Mouse (Mus musculus): ENCODE data around the gene Ripor1. TPM values are rescaled to one million over a fixed set of nuclear protein-coding genes. Genes with fewer than 3 reads are reported as not detected.

The Ripor1 gene
- polyA plus RNA-seq, 1 experiment from 2014 or later, result 23.6 TPM

DNA sequence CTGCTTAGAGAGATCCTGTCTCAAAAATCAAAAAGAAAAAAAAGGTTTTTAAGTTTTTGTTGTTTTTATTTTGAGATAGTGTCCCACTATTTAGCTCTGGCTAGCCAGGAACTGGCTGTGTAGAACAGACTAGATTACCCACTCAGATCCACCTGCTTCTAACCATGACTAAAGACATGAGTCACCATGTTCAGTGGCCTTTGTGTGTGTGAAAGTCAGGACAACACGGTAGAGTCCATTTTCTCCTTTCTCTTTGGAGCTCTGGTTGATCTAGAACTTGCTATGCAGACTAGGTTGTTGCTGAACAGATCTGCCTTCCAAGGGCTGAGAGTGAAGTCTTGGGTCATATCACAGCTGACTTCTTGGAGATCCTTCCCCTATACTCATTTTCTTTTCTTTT is 34.8 kb downstream of the Ripor1 start:
- Histone ChIP-seq H3K36me3 (ENCODE audit: control insufficient read depth, insufficient read depth, low read length) (0 out of 2 replicates have a peak, but pooled peaks cover 5% of the 10 kb centered on the region), H3K27ac (ENCODE audit: low read depth, low read length) (no peak overlapping the region), H3K27me3 (ENCODE audit: control insufficient read depth, insufficient read depth, low read length) (no peaks in the 10 kb centered on the region), H3K4me2 (no peak overlapping the region), H3K9ac (ENCODE audit: low read depth, low read length) (no peak overlapping the region), H3K9me3 (replicated peaks; ENCODE audit: control insufficient read depth, low read length) (no peaks in the 10 kb centered on the region), H3K4me1 (ENCODE audit: control insufficient read depth, insufficient read depth, low read length) (peaks cover 4% of the 10 kb centered on the region), H3K4me3 (ENCODE audit: low read depth, low read length) (no peak overlapping the region)
- WGBS (ENCODE audit: insufficient replicate concordance), result 83% methylated on average over 1 of the region's 1 CpGs
- no peak for ATAC-seq (replicated peaks; ENCODE audit: insufficient number of reproducible peaks, low FRiP score, low TSS enrichment)

DNA sequence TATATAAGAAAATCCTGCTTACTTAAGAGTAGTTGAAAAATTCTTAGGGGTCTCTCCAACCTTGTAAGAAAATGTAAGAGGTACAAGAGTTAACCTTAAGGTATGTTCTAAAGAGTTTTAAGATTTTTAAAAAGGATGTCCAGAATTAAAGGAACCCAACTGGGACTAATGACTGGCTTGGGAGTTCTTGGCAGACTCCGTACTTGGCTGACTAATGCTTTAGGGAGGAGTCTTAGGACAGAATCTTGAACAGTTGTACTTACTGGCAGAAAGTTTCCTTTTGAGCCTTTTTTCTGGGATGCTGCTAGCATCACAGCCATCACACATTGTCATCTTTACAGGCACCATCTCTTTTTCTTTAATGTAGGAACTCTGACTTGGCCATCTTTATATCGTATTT is 35.5 kb downstream of the Ripor1 start:
- Histone ChIP-seq H3K9ac (ENCODE audit: low read depth, low read length) (no peak overlapping the region), H3K4me2 (no peak overlapping the region), H3K27ac (ENCODE audit: low read depth, low read length) (no peak overlapping the region), H3K36me3 (ENCODE audit: control insufficient read depth, insufficient read depth, low read length) (peaks cover 9% of the 10 kb centered on the region), H3K4me3 (ENCODE audit: low read depth, low read length) (no peak overlapping the region), H3K4me1 (ENCODE audit: control insufficient read depth, insufficient read depth, low read length) (peaks cover 4% of the 10 kb centered on the region), H3K9me3 (replicated peaks; ENCODE audit: control insufficient read depth, low read length) (no peaks in the 10 kb centered on the region), H3K27me3 (ENCODE audit: control insufficient read depth, insufficient read depth, low read length) (no peaks in the 10 kb centered on the region)
- WGBS (ENCODE audit: insufficient replicate concordance), result 85% methylated on average over 2 of the region's 2 CpGs
- no peak for ATAC-seq (replicated peaks; ENCODE audit: insufficient number of reproducible peaks, low FRiP score, low TSS enrichment)

GRCm38 (mm10) chr8:105645205-105645604 is 40.1 kb downstream of the Ripor1 start:
- H3K9ac ChIP-seq (ENCODE audit: low read depth, low read length), result no peak overlapping the region
- H3K27ac ChIP-seq (ENCODE audit: low read depth, low read length), result no peak overlapping the region
- no peak for ATAC-seq (replicated peaks; ENCODE audit: insufficient number of reproducible peaks, low FRiP score, low TSS enrichment)
- H3K27me3 ChIP-seq (ENCODE audit: control insufficient read depth, insufficient read depth, low read length), result no peaks in the 10 kb centered on the region
- no peak overlapping the region for H3K4me3 ChIP-seq (ENCODE audit: low read depth, low read length)
- peaks cover 9% of the 10 kb centered on the region for H3K36me3 ChIP-seq (ENCODE audit: control insufficient read depth, insufficient read depth, low read length)
- WGBS (ENCODE audit: insufficient replicate concordance), result 93% methylated on average over 1 of the region's 1 CpGs
- H3K4me2 ChIP-seq, result no peak overlapping the region
- no peaks in the 10 kb centered on the region for H3K4me1 ChIP-seq (ENCODE audit: control insufficient read depth, insufficient read depth, low read length)
- no peaks in the 10 kb centered on the region for H3K9me3 ChIP-seq (replicated peaks; ENCODE audit: control insufficient read depth, low read length)

DNA sequence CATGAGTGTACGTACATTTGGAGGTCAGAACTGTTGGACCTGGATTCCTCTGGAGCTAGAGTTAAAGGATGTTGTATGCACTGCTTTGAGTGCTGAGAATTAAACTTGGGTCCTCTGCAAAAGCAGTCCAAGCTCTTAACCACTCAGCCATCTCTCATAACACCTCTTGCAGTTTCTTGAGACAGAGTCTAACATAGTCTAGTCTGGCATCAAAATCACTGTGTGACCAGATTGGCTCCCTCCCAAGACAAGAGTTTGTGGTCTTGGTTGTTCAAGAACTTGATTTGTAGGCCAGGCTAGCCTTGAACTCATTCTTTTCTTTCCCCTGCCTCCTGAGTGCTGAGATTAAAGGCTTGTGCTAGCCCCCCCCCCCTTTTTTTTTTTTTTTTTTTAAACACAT is 43.9 kb downstream of the Ripor1 start:
- no peak overlapping the region for H3K9ac ChIP-seq (ENCODE audit: low read depth, low read length)
- no peak for ATAC-seq (replicated peaks; ENCODE audit: insufficient number of reproducible peaks, low FRiP score, low TSS enrichment)
- H3K4me3 ChIP-seq (ENCODE audit: low read depth, low read length), result no peak overlapping the region
- H3K4me2 ChIP-seq, result no peak overlapping the region
- peaks cover 14% of the 10 kb centered on the region for H3K36me3 ChIP-seq (ENCODE audit: control insufficient read depth, insufficient read depth, low read length)
- H3K4me1 ChIP-seq (ENCODE audit: control insufficient read depth, insufficient read depth, low read length), result no peaks in the 10 kb centered on the region
- H3K9me3 ChIP-seq (replicated peaks; ENCODE audit: control insufficient read depth, low read length), result no peaks in the 10 kb centered on the region
- 91% methylated on average over 1 of the region's 1 CpGs for WGBS (ENCODE audit: insufficient replicate concordance)
- no peaks in the 10 kb centered on the region for H3K27me3 ChIP-seq (ENCODE audit: control insufficient read depth, insufficient read depth, low read length)
- H3K27ac ChIP-seq (ENCODE audit: low read depth, low read length), result no peak overlapping the region

DNA sequence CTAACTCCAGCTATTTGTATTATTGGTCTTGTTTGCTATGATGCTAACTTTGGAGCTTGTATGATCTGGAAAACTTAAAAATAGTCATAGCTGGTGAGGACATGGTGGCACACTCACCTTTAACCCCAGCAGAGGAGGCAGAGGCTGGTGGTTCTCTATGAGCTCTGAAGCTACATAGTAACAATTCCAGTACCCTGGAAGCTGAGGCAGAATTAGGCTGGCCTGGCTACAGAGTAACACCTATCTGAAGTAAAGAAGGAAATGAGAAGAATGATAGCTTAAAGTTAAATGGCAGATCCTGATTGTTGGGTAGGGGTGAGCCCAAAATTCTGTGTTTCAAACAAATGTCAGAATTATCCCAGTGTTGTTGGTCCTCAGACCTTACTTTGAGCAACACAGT is 52.6 kb downstream of the Ripor1 start:
- no peak overlapping the region for H3K4me3 ChIP-seq (ENCODE audit: low read depth, low read length)
- H3K4me2 ChIP-seq, result no peak overlapping the region
- H3K4me1 ChIP-seq (ENCODE audit: control insufficient read depth, insufficient read depth, low read length), result no peaks in the 10 kb centered on the region
- H3K27ac ChIP-seq (ENCODE audit: low read depth, low read length), result no peak overlapping the region
- H3K9me3 ChIP-seq (replicated peaks; ENCODE audit: control insufficient read depth, low read length), result no peaks in the 10 kb centered on the region
- no peaks in the 10 kb centered on the region for H3K27me3 ChIP-seq (ENCODE audit: control insufficient read depth, insufficient read depth, low read length)
- ATAC-seq (replicated peaks; ENCODE audit: insufficient number of reproducible peaks, low FRiP score, low TSS enrichment), result no peak
- H3K36me3 ChIP-seq (ENCODE audit: control insufficient read depth, insufficient read depth, low read length), result peaks cover 4% of the 10 kb centered on the region
- no peak overlapping the region for H3K9ac ChIP-seq (ENCODE audit: low read depth, low read length)

DNA sequence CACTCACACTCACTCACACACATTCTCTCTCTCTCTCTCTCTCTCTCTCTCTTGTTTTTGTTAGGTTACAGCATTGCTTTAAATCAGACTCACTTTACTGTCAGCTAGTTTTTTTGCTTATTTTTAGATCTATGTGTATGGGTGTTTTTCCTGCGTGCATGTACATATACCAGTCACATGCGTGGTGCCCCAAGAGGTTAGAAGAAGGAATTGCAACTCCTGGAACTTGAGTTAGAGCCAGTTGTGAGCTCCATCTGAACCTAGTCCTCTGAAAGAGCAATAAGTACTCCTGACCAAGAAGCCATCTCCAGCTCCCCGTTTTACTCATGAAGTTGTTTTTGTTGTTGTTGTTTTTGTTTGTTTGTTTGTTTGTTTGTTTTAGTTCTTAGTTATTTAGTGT is 56.1 kb downstream of the Ripor1 start:
- Histone ChIP-seq H3K9me3 (replicated peaks; ENCODE audit: control insufficient read depth, low read length) (no peaks in the 10 kb centered on the region), H3K4me3 (ENCODE audit: low read depth, low read length) (no peak overlapping the region), H3K9ac (ENCODE audit: low read depth, low read length) (no peak overlapping the region), H3K4me2 (no peak overlapping the region), H3K36me3 (ENCODE audit: control insufficient read depth, insufficient read depth, low read length) (peaks cover 8% of the 10 kb centered on the region), H3K27ac (ENCODE audit: low read depth, low read length) (no peak overlapping the region), H3K4me1 (ENCODE audit: control insufficient read depth, insufficient read depth, low read length) (no peaks in the 10 kb centered on the region), H3K27me3 (ENCODE audit: control insufficient read depth, insufficient read depth, low read length) (no peaks in the 10 kb centered on the region)
- no peak for ATAC-seq (replicated peaks; ENCODE audit: insufficient number of reproducible peaks, low FRiP score, low TSS enrichment)
- 82% methylated on average over 3 of the region's 3 CpGs for WGBS (ENCODE audit: insufficient replicate concordance)

MicroRNA genes within 50 kb of the gene (microRNA counts, 519-probe panel; counts per million panel counts)
- 32.2 counts per million for microRNA mmu-miR-1966

Small RNA genes within 50 kb of the gene (microRNA-seq; reads per million reads assigned to microRNA genes)
- 0.47 reads per million for gene Mir1966 (ENCODE audit: borderline number of aligned reads)

Other genes starting within 250 kb of the Ripor1 start
- gene Plekhg4, start 232.0 kb upstream of the Ripor1 start, polyA plus RNA-seq (2014; fragmentation: Nextera tagmentation; extraction: Ambion mirVana), result 0.11 TPM in 1 of 2 replicates, not detected in the other
- not detected in 2 replicates for gene Kctd19, start 191.8 kb upstream of the Ripor1 start, polyA plus RNA-seq (2014; fragmentation: Nextera tagmentation; extraction: Ambion mirVana)
- not detected in 2 replicates for gene Lrrc36, start 191.7 kb upstream of the Ripor1 start, polyA plus RNA-seq (2014; fragmentation: Nextera tagmentation; extraction: Ambion mirVana)
- 21.0 and 21.1 TPM in 2 replicates for gene Tppp3, start 133.7 kb upstream of the Ripor1 start, polyA plus RNA-seq (2014; fragmentation: Nextera tagmentation; extraction: Ambion mirVana)
- gene Zdhhc1, start 108.4 kb upstream of the Ripor1 start, polyA plus RNA-seq (2014; fragmentation: Nextera tagmentation; extraction: Ambion mirVana), result 15.0 and 17.1 TPM in 2 replicates
- 6.4 and 8.2 TPM in 2 replicates for gene Hsd11b2, start 86.5 kb upstream of the Ripor1 start, polyA plus RNA-seq (2014; fragmentation: Nextera tagmentation; extraction: Ambion mirVana)
- gene Atp6v0d1, start 39.2 kb upstream of the Ripor1 start, polyA plus RNA-seq (2014; fragmentation: Nextera tagmentation; extraction: Ambion mirVana), result 80.7 and 86.3 TPM in 2 replicates
- 53.9 and 66.3 TPM in 2 replicates for gene Ctcf, start 31.3 kb downstream of the Ripor1 start, polyA plus RNA-seq (2014; fragmentation: Nextera tagmentation; extraction: Ambion mirVana)
- 0.50 and 0.84 TPM in 2 replicates for gene Agrp, start 32.1 kb downstream of the Ripor1 start, polyA plus RNA-seq (2014; fragmentation: Nextera tagmentation; extraction: Ambion mirVana)
- 0.27 and 0.46 TPM in 2 replicates for gene Carmil2, start 81.0 kb downstream of the Ripor1 start, polyA plus RNA-seq (2014; fragmentation: Nextera tagmentation; extraction: Ambion mirVana)
- 39.3 and 41.5 TPM in 2 replicates for gene Acd, start 95.8 kb downstream of the Ripor1 start, polyA plus RNA-seq (2014; fragmentation: Nextera tagmentation; extraction: Ambion mirVana)
- gene Pard6a, start 95.9 kb downstream of the Ripor1 start, polyA plus RNA-seq (2014; fragmentation: Nextera tagmentation; extraction: Ambion mirVana), result 10.9 and 14.2 TPM in 2 replicates
- gene 4933405L10Rik, start 102.4 kb downstream of the Ripor1 start, polyA plus RNA-seq (2014; fragmentation: Nextera tagmentation; extraction: Ambion mirVana), result 0.13 TPM in 1 of 2 replicates, not detected in the other
- gene Enkd1, start 103.0 kb downstream of the Ripor1 start, polyA plus RNA-seq (2014; fragmentation: Nextera tagmentation; extraction: Ambion mirVana), result 13.3 and 16.9 TPM in 2 replicates
- gene Gfod2, start 153.4 kb downstream of the Ripor1 start, polyA plus RNA-seq (2014; fragmentation: Nextera tagmentation; extraction: Ambion mirVana), result 8.0 and 10.9 TPM in 2 replicates
- 11.4 and 14.3 TPM in 2 replicates for gene Ranbp10, start 222.1 kb downstream of the Ripor1 start, polyA plus RNA-seq (2014; fragmentation: Nextera tagmentation; extraction: Ambion mirVana)
- 0.07 and 0.13 TPM in 2 replicates for gene Tsnaxip1, start 222.5 kb downstream of the Ripor1 start, polyA plus RNA-seq (2014; fragmentation: Nextera tagmentation; extraction: Ambion mirVana)
- 45.7 and 47.9 TPM in 2 replicates for gene Cenpt, start 248.0 kb downstream of the Ripor1 start, polyA plus RNA-seq (2014; fragmentation: Nextera tagmentation; extraction: Ambion mirVana)
- gene Thap11, start 249.9 kb downstream of the Ripor1 start, polyA plus RNA-seq (2014; fragmentation: Nextera tagmentation; extraction: Ambion mirVana), result 47.2 and 49.8 TPM in 2 replicates